Mouse (Mus musculus) forebrain, embryonic 16.5 days (tissue): ENCODE measurements around the gene Aup1. TPM values are rescaled to one million over a fixed set of nuclear protein-coding genes. Genes with fewer than 3 reads are reported as not detected.

ENCODE experiments used
- ATAC-seq: fragments of 200-750 bp; cut with Nextera tagmentation; 2 replicates; pipeline ENCODE4 v1.8.0; 2017; ENCODE audit warnings: mild to moderate bottlenecking, moderate library complexity
- H3K27ac ChIP-seq: fragments of 300-500 bp; sonication (generic); 2 replicates; pipeline ENCODE4 v1.5.1; 2014; ENCODE audit warnings: low read length, control low read depth
- H3K27me3 ChIP-seq: fragments of 300-500 bp; sonication (generic); replicated peaks from 2 replicates; pipeline ENCODE4 v1.6.1; 2014; ENCODE audit warnings: low read length; ENCODE audit not compliant: control insufficient read depth, insufficient read depth
- H3K36me3 ChIP-seq: fragments of 300-500 bp; sonication (generic); 2 replicates; pipeline ENCODE4 v1.6.1; 2014; ENCODE audit not compliant: control insufficient read depth, insufficient read depth
- H3K4me1 ChIP-seq: fragments of 300-500 bp; sonication (generic); replicated peaks from 2 replicates; pipeline ENCODE4 v1.6.1; 2014; ENCODE audit warnings: low read length; ENCODE audit not compliant: control insufficient read depth, insufficient read depth
- H3K4me2 ChIP-seq: fragments of 300-500 bp; sonication (generic); 2 replicates; pipeline ENCODE4 v1.6.1; 2014; ENCODE audit warnings: mild to moderate bottlenecking, low read length, control low read depth
- H3K4me3 ChIP-seq: fragments of 300-500 bp; sonication (generic); replicated peaks from 2 replicates; pipeline ENCODE4 v1.5.1; 2014; ENCODE audit warnings: mild to moderate bottlenecking, low read length, control low read depth
- H3K9ac ChIP-seq: fragments of 300-500 bp; sonication (generic); replicated peaks from 2 replicates; pipeline ENCODE4 v1.6.1; 2014; ENCODE audit warnings: low read depth, low read length, control low read depth
- H3K9me3 ChIP-seq: fragments of 300-500 bp; sonication (generic); 2 replicates; pipeline ENCODE4 v1.6.1; 2016; ENCODE audit warnings: low read length; ENCODE audit not compliant: control insufficient read depth
- WGBS: fragments of 180-500 bp; shearing (Covaris S2); extraction: QIAGEN DNeasy Blood & Tissue Kit; methylation state at CpG from one replicate; pipeline ENCODE4 v1.1.7; 2014; 5-methylcytosine and 5-hydroxymethylcytosine counted together
- polyA plus RNA-seq: library from polyadenylated mRNA; unstranded; fragments of >200 nt; fragmentation: Nextera tagmentation; extraction: Ambion mirVana; gene quantifications from 2 replicates; pipeline ENCODE4 v1.2.1, GENCODE M21; 2015

The Aup1 gene
- polyA plus RNA-seq, 1 experiment from 2014 or later = 186 TPM

DNA sequence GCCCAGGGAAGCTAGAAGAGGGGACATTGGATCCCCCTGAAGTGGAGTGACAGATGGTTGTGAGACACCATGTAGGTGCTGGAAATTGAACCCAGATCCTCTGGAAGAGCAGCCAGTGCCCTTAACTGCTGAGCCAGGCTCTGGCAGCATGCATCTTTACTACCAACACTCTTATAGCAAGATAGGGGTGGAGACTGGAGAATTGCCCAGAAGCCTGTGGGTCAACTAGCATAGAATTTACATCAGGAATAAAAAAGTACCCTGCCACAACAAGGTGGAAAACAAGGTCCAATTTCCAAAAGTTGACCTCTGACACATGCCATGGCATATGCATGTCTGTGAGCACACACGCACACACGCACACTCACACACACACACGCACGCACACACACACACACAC lies 29.1 kb upstream of the Aup1 start:
- Histone ChIP-seq H3K27me3 (peaks cover 4% of the 10 kb centered on the region; the same call in 1 of the 2 replicates), H3K4me3 (no peak overlapping the region), H3K36me3 (no peaks in the 10 kb centered on the region), H3K4me2 (no peak overlapping the region), H3K9ac (no peak overlapping the region), H3K4me1 (no peaks in the 10 kb centered on the region), H3K9me3 (no peaks in the 10 kb centered on the region), H3K27ac (no peak overlapping the region)
- 100% methylated on average over 4 of the region's 4 CpGs for WGBS
- no peak for ATAC-seq

DNA sequence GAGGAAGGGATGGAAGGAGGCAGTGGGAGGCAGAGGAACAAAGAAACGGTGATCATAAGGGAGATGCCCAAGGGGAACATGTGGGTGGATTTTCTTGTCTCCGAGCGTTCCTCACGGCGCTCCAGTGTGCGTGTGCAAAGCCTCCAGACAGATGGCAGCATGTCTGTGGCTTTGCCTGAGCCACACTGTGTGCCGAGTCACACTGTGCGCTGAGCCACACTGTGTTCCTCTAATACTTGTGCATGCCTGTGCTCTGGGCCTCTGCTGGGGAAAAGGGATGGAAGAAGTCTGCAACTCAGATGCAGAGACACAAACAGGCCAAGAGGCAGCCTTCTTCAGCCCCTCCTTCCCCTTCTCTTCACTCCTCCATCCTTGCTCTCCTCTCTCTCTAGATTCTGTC lies 27.0 kb upstream of the Aup1 start:
- H3K36me3 ChIP-seq = no peaks in the 10 kb centered on the region
- no peaks in the 10 kb centered on the region for H3K9me3 ChIP-seq
- ATAC-seq = no peak
- H3K4me2 ChIP-seq = no peak overlapping the region
- no peak overlapping the region for H3K9ac ChIP-seq
- H3K4me1 ChIP-seq = peaks cover under 1% of the 10 kb centered on the region
- no peak overlapping the region for H3K27ac ChIP-seq
- 69% methylated on average over 8 of the region's 8 CpGs for WGBS
- no peak overlapping the region for H3K4me3 ChIP-seq
- peaks cover 12% of the 10 kb centered on the region for H3K27me3 ChIP-seq

- Histone ChIP-seq H3K4me3 (no peak overlapping the region), H3K4me1 (peaks cover 4% of the 10 kb centered on the region), H3K4me2 (no peak overlapping the region), H3K27me3 (peaks cover 15% of the 10 kb centered on the region), H3K27ac (no peak overlapping the region), H3K9me3 (no peaks in the 10 kb centered on the region), H3K36me3 (no peaks in the 10 kb centered on the region), H3K9ac (no peak overlapping the region)
- 52% methylated on average over 7 of the region's 9 CpGs for WGBS
- ATAC-seq = no peak
These were observed 26.6 kb upstream of the Aup1 start for GRCm38 (mm10) chr6:83027706-83028105.

DNA sequence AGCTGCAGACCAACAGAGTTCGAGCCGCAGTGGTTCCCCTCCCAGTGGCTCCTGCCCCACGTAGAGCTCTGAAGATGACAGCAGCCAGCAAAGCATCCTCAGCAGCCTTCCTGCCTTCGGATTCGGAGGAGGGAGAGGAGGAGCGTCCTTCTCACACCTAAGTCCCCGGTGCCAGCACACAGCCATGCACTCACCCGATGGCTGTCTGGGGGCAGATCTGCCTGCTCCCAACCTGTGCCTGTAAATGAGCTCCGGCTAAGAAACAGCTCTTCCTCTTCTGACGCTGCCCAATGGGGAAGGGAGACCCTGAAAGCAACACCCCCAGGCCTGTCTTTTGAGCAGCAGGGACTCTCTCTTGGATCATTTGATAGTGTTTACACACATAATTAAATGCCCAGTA lies 24.5 kb upstream of the Aup1 start:
- no peak for ATAC-seq
- WGBS = 20% methylated on average over 10 of the region's 10 CpGs
- H3K27me3 ChIP-seq = peaks cover 20% of the 10 kb centered on the region
- no peaks in the 10 kb centered on the region for H3K36me3 ChIP-seq
- H3K4me1 ChIP-seq = peaks cover 20% of the 10 kb centered on the region
- H3K27ac ChIP-seq = no peak overlapping the region
- H3K4me2 ChIP-seq = no peak overlapping the region
- H3K9ac ChIP-seq = no peak overlapping the region
- H3K4me3 ChIP-seq = no peak overlapping the region
- H3K9me3 ChIP-seq = no peaks in the 10 kb centered on the region

- H3K27me3 ChIP-seq = peaks cover 20% of the 10 kb centered on the region
- peaks cover 20% of the 10 kb centered on the region for H3K4me1 ChIP-seq
- ATAC-seq = no peak
- H3K9me3 ChIP-seq = no peaks in the 10 kb centered on the region
- H3K27ac ChIP-seq = no peak overlapping the region
- no peak overlapping the region for H3K4me3 ChIP-seq
- H3K36me3 ChIP-seq = no peaks in the 10 kb centered on the region
- no peak overlapping the region for H3K9ac ChIP-seq
- no peak overlapping the region for H3K4me2 ChIP-seq
- WGBS = 51% methylated on average over 7 of the region's 7 CpGs
These were observed 23.2 kb upstream of the Aup1 start for GRCm38 (mm10) chr6:83031111-83031510.

DNA sequence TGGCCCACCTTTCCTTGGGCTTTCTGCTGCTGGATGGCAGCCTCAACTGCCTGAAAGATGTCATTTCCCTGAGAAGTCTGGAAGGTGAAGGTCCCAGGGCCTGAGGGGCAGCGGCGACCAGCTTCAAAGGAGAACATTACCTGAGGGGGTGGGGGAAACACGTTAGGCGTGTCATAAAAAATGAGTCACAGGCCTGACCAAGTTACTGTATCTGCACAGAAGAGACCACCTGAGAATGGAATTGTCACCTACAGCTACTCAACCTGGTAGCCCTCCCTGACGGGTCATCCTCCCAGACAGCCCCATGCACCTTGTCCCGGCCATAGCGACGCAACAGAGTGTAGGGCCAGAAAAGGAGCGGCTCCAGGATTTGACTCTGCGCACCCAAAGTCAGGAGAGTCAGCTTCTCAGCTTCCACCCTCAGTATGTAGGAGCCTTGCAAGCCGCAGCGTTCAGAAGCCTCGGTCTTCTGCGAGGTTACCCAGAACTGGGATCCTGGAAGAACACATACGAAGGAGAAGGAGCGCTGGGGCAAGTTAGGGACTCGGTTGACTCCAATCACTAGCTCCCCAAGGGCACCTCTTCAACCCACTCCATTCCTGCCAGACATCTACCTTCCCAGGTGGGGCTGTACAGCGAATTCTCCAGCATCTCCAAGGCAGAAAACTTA lies 22.3 kb upstream of the Aup1 start:
- Histone ChIP-seq H3K9me3 (no peaks in the 10 kb centered on the region), H3K4me3 (peak overlapping the region; percentile 45), H3K36me3 (no peaks in the 10 kb centered on the region), H3K4me2 (peak overlapping the region; percentile 61), H3K4me1 (peaks cover 20% of the 10 kb centered on the region), H3K9ac (no peak overlapping the region; the same call in 1 of the 2 replicates), H3K27me3 (peaks cover 20% of the 10 kb centered on the region), H3K27ac (no peak overlapping the region)
- ATAC-seq = no peak
- WGBS = 24% methylated on average over 18 of the region's 18 CpGs

DNA sequence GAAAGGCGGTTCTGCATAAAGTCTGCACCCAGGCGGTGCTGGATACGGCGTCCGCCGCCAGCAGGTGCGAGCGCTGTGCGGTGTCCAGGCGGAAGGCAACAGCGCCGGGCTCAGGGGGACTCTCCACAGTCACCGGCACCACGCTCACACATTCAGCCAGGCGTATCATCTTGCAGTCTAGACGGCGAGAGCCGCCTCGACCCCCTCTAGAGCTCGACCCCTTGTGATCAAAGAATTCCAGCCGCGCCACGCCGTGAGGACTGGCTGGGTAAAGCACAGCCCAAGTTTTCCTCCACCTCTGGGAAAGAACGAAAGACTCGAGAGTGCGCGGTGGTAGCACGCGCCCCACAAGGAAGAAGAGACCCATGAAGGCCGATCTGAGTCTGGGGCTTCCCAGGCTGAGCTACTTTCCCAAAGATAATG lies 21.5 kb upstream of the Aup1 start:
- Histone ChIP-seq H3K27me3 (peaks cover 20% of the 10 kb centered on the region), H3K4me1 (peaks cover 20% of the 10 kb centered on the region), H3K4me3 (peak overlapping the region; percentile 45), H3K27ac (no peak overlapping the region), H3K36me3 (no peaks in the 10 kb centered on the region), H3K9ac (peak overlapping the region; percentile 27), H3K9me3 (no peaks in the 10 kb centered on the region), H3K4me2 (peak overlapping the region; percentile 61)
- ATAC-seq = peak; percentile 46
- WGBS = under 1% methylated on average over 31 of the region's 31 CpGs

GRCm38 (mm10) chr6:83033249-83034185 lies 20.8 kb upstream of the Aup1 start, which contains the start of the genes Dok1 and Loxl3:
Dok1 (minus strand) TSS chr6:83033471.
Loxl3 (plus strand) TSS chr6:83034173.
- peak; percentile 75 for ATAC-seq
- under 1% methylated on average over 46 of the region's 51 CpGs for WGBS
- Histone ChIP-seq H3K27ac (0 out of 2 replicates have a peak within 1 kb of the TSS, but pooled peaks have one; percentile 16), H3K4me1 (peaks cover 25% of the 10 kb centered on the region), H3K27me3 (peaks cover 20% of the 10 kb centered on the region), H3K4me3 (peak within 1 kb of the TSS; percentile 45), H3K9me3 (no peaks in the 10 kb centered on the region), H3K9ac (peak within 1 kb of the TSS; percentile 27), H3K36me3 (no peaks in the 10 kb centered on the region), H3K4me2 (peak within 1 kb of the TSS; percentile 61)

- H3K36me3 ChIP-seq = no peaks in the 10 kb centered on the region
- H3K4me2 ChIP-seq = peak overlapping the region; percentile 61
- WGBS = 18% methylated on average over 5 of the region's 5 CpGs
- H3K27me3 ChIP-seq = peaks cover 20% of the 10 kb centered on the region
- H3K9ac ChIP-seq = no peak overlapping the region
- H3K9me3 ChIP-seq = no peaks in the 10 kb centered on the region
- H3K4me1 ChIP-seq = peaks cover 28% of the 10 kb centered on the region
- peak overlapping the region; percentile 45 for H3K4me3 ChIP-seq
- H3K27ac ChIP-seq = no peak overlapping the region
- ATAC-seq = no peak
These were observed 19.8 kb upstream of the Aup1 start for GRCm38 (mm10) chr6:83034463-83035055.
